ENCODE assay signal across 13 mouse cellular contexts in the genomic region with DNA sequence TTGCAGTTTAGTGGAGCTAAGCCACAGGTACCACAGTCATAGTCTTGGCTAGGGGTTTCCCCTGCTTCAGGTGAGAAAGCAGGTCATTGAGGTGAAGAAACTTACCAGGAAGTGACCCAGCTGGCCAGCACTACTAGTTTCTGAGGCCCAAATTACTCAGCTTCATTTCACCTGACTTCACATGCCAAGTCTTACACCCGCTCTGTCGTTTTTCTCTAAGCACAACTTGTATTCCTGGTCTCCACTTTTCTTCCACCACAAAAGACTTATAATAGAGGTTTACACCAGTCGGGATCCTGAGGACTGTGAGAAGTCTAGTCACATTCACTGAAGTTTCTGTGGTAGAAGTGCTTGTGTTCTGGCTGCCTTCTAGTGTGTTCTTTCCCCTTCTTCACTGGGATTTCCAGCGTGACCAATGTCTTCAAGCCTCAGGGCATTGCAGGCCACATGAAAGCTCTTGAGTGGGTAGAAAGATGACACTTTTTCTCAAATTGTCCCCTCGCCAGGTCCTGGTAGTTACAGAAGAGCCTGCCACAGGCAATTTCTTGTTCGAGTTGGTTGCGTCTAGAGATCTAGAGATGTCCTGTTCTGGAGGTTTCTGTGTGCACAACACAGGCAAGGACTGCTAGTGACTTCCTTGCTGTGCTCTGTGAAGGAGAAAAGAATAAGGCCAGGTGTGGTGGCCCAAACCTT.
"Had no signal": no experiment of that assay in that cellular context is flagged by ENCODE, and none has a peak within 500 bp of the region (broad histone marks: within the 10 kb centered on the region; RNA-seq: fewer than 3 reads in every experiment).

No protein-coding gene starts in this region.

- H3K4me3 ChIP-seq: limb, embryonic 13.5 days; liver, embryonic 15.5 days; midbrain, embryonic 10.5 days had no signal

- H3K27ac ChIP-seq: limb, embryonic 13.5 days; liver, embryonic 15.5 days; midbrain, embryonic 10.5 days; stomach, postnatal 0 days had no signal

- H3K4me2 ChIP-seq: limb, embryonic 13.5 days; liver, embryonic 15.5 days; lung, embryonic 14.5 days had no signal

- ATAC-seq: midbrain, embryonic 16.5 days had no signal

- H3K36me3 ChIP-seq: limb, embryonic 13.5 days; liver, embryonic 15.5 days; midbrain, embryonic 10.5 days had no signal

- H3K9me3 ChIP-seq: limb, embryonic 13.5 days; liver, embryonic 15.5 days; midbrain, embryonic 10.5 days had no signal

- DNase-seq: kidney, adult 8-10 months; kidney, postnatal 14 days; left cerebral cortex, postnatal 4 days; lung, embryonic 14.5 days; lung, postnatal 10 days; lung, postnatal 4 days; right cerebral cortex, postnatal 14 days; thymus, postnatal 4 days had no signal

- H3K4me1 ChIP-seq: limb, embryonic 13.5 days had no signal

- H3K9ac ChIP-seq: limb, embryonic 13.5 days; liver, embryonic 15.5 days; lung, embryonic 14.5 days had no signal
